Mouse (Mus musculus) myocyte (in vitro differentiated cells): ENCODE measurements at regions not wholly inside any gene's neighbourhood (a gene's known extent, or its start where the extent isn't known, plus 50 kb on each side); places are given as distances from the start of the nearest gene placed in this dataset.

Experiments used
- E2F4 ChIP-seq: IDR thresholded peaks from one replicate; pipeline ENCODE4 v1.6.1; 2011; ENCODE audit warnings: mild to moderate bottlenecking, control low read depth, moderate library complexity; ENCODE audit not compliant: insufficient read depth
- MAX ChIP-seq: IDR thresholded peaks from one replicate; pipeline ENCODE4 v1.6.1; 2011; ENCODE audit warnings: low read depth, mild to moderate bottlenecking, control low read depth
- MYOD1 ChIP-seq, 3 experiments: IDR thresholded peaks; one replicate each; pipeline ENCODE4 v1.6.1; 2011; ENCODE audit warnings: control low read depth in 2 of 3, low read depth in 2 of 3, mild to moderate bottlenecking in 2 of 3, moderate library complexity in 1 of 3; ENCODE audit not compliant: insufficient read length in 2 of 3, control insufficient read depth in 1 of 3
- MYOG ChIP-seq, 3 experiments: IDR thresholded peaks; one replicate each; pipeline ENCODE4 v1.6.1; 2011; ENCODE audit warnings: control low read depth in 2 of 3, low read depth in 2 of 3, mild to moderate bottlenecking in 2 of 3; ENCODE audit not compliant: insufficient read length in 2 of 3, control insufficient read depth in 1 of 3, insufficient read depth in 1 of 3
- POLR2A ChIP-seq: IDR thresholded peaks from one replicate; pipeline ENCODE4 v1.6.1; 2011; ENCODE audit warnings: low read depth, mild to moderate bottlenecking, control low read depth, moderate library complexity; ENCODE audit not compliant: insufficient read length
- POLR2AphosphoS2 ChIP-seq: IDR thresholded peaks from one replicate; pipeline ENCODE4 v1.6.1; 2011; ENCODE audit warnings: low read depth, control low read depth; ENCODE audit not compliant: insufficient read length
- TCF3 ChIP-seq: IDR thresholded peaks from one replicate; pipeline ENCODE4 v1.6.1; 2011; ENCODE audit warnings: low read depth, control low read depth; ENCODE audit not compliant: insufficient read length
- USF1 ChIP-seq: IDR thresholded peaks from one replicate; pipeline ENCODE4 v1.6.1; 2011; ENCODE audit warnings: low read depth, mild to moderate bottlenecking, control low read depth, moderate library complexity

DNA sequence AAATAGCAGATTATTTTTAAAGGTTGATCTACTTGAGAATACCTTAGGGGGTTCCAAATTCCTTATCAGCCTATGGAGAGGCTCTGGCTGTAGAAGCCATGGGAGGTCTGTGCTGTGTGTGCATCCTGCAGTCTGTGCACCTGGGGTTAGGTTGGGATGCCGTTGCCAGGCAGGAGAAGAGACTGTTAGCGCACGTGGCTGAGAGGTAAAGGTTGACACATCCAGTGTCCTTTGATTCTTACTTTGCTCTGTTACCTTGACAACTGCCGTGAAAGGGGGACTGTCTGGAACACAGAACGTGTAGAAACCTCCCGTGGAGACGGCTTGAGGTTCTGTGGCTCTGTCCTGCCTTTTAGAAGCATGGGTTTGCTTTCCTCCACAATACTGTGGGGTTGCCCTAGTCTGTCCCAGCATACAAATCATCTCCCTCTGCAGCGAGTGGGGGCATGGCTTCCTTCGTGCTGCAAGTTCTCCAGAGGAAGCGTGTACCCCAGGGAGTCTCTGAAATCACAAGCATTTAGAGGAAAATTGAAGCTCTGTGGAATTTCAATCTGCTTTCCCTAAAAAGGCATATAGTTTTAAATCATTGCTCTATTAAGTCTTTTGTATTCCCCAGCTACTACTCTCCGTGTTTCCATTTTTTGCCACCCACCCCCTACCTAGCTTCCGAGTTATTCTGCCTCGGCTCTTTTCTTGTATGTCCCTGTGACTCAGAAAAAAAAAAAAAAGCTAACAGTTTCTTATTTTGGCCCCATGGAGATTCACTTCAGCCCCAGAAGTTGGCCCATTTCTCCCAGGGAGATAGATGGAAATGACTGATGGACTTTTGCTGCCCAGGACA is 63.8 kb upstream of the Pbx1 start:
- TF ChIP-seq TCF3 (no peak), MYOD1 (IDR thresholded peaks at IDR 0.05; ENCODE audit: control insufficient read depth in 1 of 3, insufficient read length in 2 of 3, low read depth in 2 of 3) (no peak), MYOG (IDR thresholded peaks at IDR 0.05; ENCODE audit: control insufficient read depth in 1 of 3, insufficient read depth in 1 of 3, insufficient read length in 2 of 3, low read depth in 2 of 3) (no peak), POLR2AphosphoS2 (no peak), POLR2A (no peak), USF1 (no peak), E2F4 (no peak), MAX (no peak)
